Mouse (Mus musculus) CH12.LX (cell line): ENCODE results near the gene Pld3. TPM values are rescaled to one million over a fixed set of nuclear protein-coding genes. Genes with fewer than 3 reads are reported as not detected.

Experiments used
- DNase-seq: peaks from one replicate; pipeline ENCODE4 v3.0.0-alpha.2; 2013; ENCODE audit errors: extremely low read depth
- H3K27ac ChIP-seq: 2 replicates; pipeline ENCODE4 v1.5.1; 2012; ENCODE audit warnings: low read depth, mild to moderate bottlenecking, control low read depth, moderate library complexity; ENCODE audit not compliant: insufficient read depth
- H3K27me3 ChIP-seq: replicated peaks from 2 replicates; pipeline ENCODE3; 2012; ENCODE audit warnings: inconsistent platforms
- H3K36me3 ChIP-seq, 2 experiments: replicated peaks in 1 of 2; 2 replicates each; pipeline versions ENCODE3 to v1.6.1; 2012; ENCODE audit warnings: inconsistent platforms in 1 of 2, low read length in 1 of 2, mild to moderate bottlenecking in 1 of 2, mixed read lengths in 1 of 2, moderate library complexity in 1 of 2; ENCODE audit not compliant: control insufficient read depth in 1 of 2, insufficient read depth in 1 of 2
- H3K4me1 ChIP-seq, 2 experiments: 2 replicates each; pipeline ENCODE4 v1.6.1; 2012; ENCODE audit warnings: inconsistent platforms in 1 of 2, moderate library complexity in 1 of 2; ENCODE audit not compliant: insufficient read depth in 2 of 2, control insufficient read depth in 1 of 2
- H3K4me2 ChIP-seq: 2 replicates; pipeline ENCODE4 v1.6.1; 2012; ENCODE audit warnings: low read depth, mild to moderate bottlenecking, control low read depth; ENCODE audit not compliant: poor library complexity, insufficient read depth, severe bottlenecking
- H3K4me3 ChIP-seq, 3 experiments: fragments of 150-350 bp in 1 of 3; sonication (generic) in 1 of 3; replicated peaks in 1 of 3; 2 replicates each; pipeline versions ENCODE3 to v1.5.1; 2011 to 2012; ENCODE audit warnings: low read depth in 2 of 3, low read length in 2 of 3, mild to moderate bottlenecking in 2 of 3, moderate library complexity in 2 of 3, control low read depth in 1 of 3, improper control_type of control experiment in 1 of 3, inconsistent platforms in 1 of 3, mixed read lengths in 1 of 3; ENCODE audit not compliant: poor library complexity in 1 of 3
- H3K79me2 ChIP-seq: replicated peaks from 2 replicates; pipeline ENCODE4 v1.6.1; 2012; ENCODE audit warnings: mild to moderate bottlenecking, moderate library complexity; ENCODE audit not compliant: control insufficient read depth, poor library complexity, insufficient read depth, severe bottlenecking; ENCODE audit errors: extremely low read depth
- H3K9ac ChIP-seq: 2 replicates; pipeline ENCODE4 v1.6.1; 2012; ENCODE audit warnings: low read depth, mild to moderate bottlenecking, control low read depth, moderate library complexity; ENCODE audit not compliant: insufficient read depth
- H3K9me3 ChIP-seq: replicated peaks from 2 replicates; pipeline ENCODE3; 2012; ENCODE audit warnings: low read length, inconsistent platforms, mixed read lengths
- BHLHE40 ChIP-seq: IDR thresholded peaks from 2 replicates; pipeline ENCODE4 v1.6.1; 2011; ENCODE audit warnings: mild to moderate bottlenecking, low read depth, low read length, improper control_type of control experiment
- CHD2 ChIP-seq: IDR thresholded peaks from 2 replicates; pipeline ENCODE4 v1.6.1; 2011; ENCODE audit warnings: low read length, improper control_type of control experiment
- CTCF ChIP-seq, 2 experiments: IDR thresholded peaks in 1 of 2; conservative IDR thresholded peaks in 1 of 2; 2 replicates each; pipeline ENCODE4 v1.5.1; 2011 to 2012; ENCODE audit warnings: low read depth in 2 of 2, low read length in 2 of 2, improper control_type of control experiment in 1 of 2, inconsistent platforms in 1 of 2, mild to moderate bottlenecking in 1 of 2, moderate library complexity in 1 of 2
- E2F4 ChIP-seq: IDR thresholded peaks from 2 replicates; pipeline ENCODE4 v1.6.1; 2011; ENCODE audit warnings: low read depth, low read length, improper control_type of control experiment; ENCODE audit not compliant: insufficient replicate concordance
- ELF1 ChIP-seq: IDR thresholded peaks from 2 replicates; pipeline ENCODE4 v1.6.1; 2014; ENCODE audit warnings: low read depth, mild to moderate bottlenecking, inconsistent platforms, low read length, improper control_type of control experiment
- EP300 ChIP-seq: IDR thresholded peaks from 2 replicates; pipeline ENCODE4 v1.6.1; 2011; ENCODE audit warnings: low read length, improper control_type of control experiment
- ETS1 ChIP-seq: conservative IDR thresholded peaks from 2 replicates; pipeline ENCODE4 v1.6.1; 2012; ENCODE audit warnings: low read depth, mild to moderate bottlenecking, inconsistent platforms, low read length, improper control_type of control experiment, moderate library complexity
- GABPA ChIP-seq: IDR thresholded peaks from 2 replicates; pipeline ENCODE4 v1.6.1; 2012; ENCODE audit warnings: low read depth, low read length, improper control_type of control experiment, inconsistent platforms; ENCODE audit not compliant: insufficient replicate concordance
- HCFC1 ChIP-seq: IDR thresholded peaks from 2 replicates; pipeline ENCODE4 v1.6.1; 2012; ENCODE audit warnings: low read depth, mild to moderate bottlenecking, inconsistent platforms, low read length, improper control_type of control experiment
- IRF4 ChIP-seq: IDR thresholded peaks from 2 replicates; pipeline ENCODE4 v1.6.1; 2014; ENCODE audit warnings: low read depth, mild to moderate bottlenecking, inconsistent platforms, low read length, improper control_type of control experiment
- JUN ChIP-seq: IDR thresholded peaks from 2 replicates; pipeline ENCODE4 v1.6.1; 2011; ENCODE audit warnings: low read depth, mild to moderate bottlenecking, low read length, improper control_type of control experiment, moderate library complexity; ENCODE audit not compliant: insufficient read depth
- MAFK ChIP-seq: IDR thresholded peaks from 2 replicates; pipeline ENCODE4 v1.6.1; 2011; ENCODE audit warnings: low read length, improper control_type of control experiment; ENCODE audit not compliant: insufficient replicate concordance
- MAX ChIP-seq: IDR thresholded peaks from 2 replicates; pipeline ENCODE4 v1.6.1; 2011; ENCODE audit warnings: low read length, improper control_type of control experiment
- MAZ ChIP-seq: IDR thresholded peaks from 2 replicates; pipeline ENCODE4 v1.6.1; 2012; ENCODE audit warnings: low read depth, mild to moderate bottlenecking, inconsistent platforms, low read length, improper control_type of control experiment, moderate library complexity
- MYC ChIP-seq: IDR thresholded peaks from 2 replicates; pipeline ENCODE4 v1.6.1; 2011; ENCODE audit warnings: low read depth, mild to moderate bottlenecking, improper control_type of control experiment, low read length
- NELFE ChIP-seq: IDR thresholded peaks from 2 replicates; pipeline ENCODE4 v1.6.1; 2011; ENCODE audit warnings: low read depth, low read length, improper control_type of control experiment
- NRF1 ChIP-seq: IDR thresholded peaks from 2 replicates; pipeline ENCODE4 v1.6.1; 2014; ENCODE audit warnings: low read depth, mild to moderate bottlenecking, inconsistent platforms, low read length, improper control_type of control experiment, moderate library complexity
- PAX5 ChIP-seq: IDR thresholded peaks from 2 replicates; pipeline ENCODE4 v1.6.1; 2012; ENCODE audit warnings: low read length, inconsistent platforms, mixed read lengths
- POLR2A ChIP-seq: IDR thresholded peaks from 2 replicates; pipeline ENCODE4 v1.6.1; 2011; ENCODE audit warnings: low read depth, mild to moderate bottlenecking, improper control_type of control experiment, low read length
- POLR2AphosphoS2 ChIP-seq: IDR thresholded peaks from 2 replicates; pipeline ENCODE4 v1.6.1; 2011; ENCODE audit warnings: low read depth, low read length, improper control_type of control experiment
- RAD21 ChIP-seq: IDR thresholded peaks from 2 replicates; pipeline ENCODE4 v1.6.1; 2011; ENCODE audit warnings: low read depth, mild to moderate bottlenecking, low read length, improper control_type of control experiment, moderate library complexity
- RCOR1 ChIP-seq: conservative IDR thresholded peaks from 2 replicates; pipeline ENCODE4 v1.6.1; 2012; ENCODE audit warnings: low read depth, mild to moderate bottlenecking, inconsistent platforms, low read length, improper control_type of control experiment
- SIN3A ChIP-seq: IDR thresholded peaks from 2 replicates; pipeline ENCODE4 v1.6.1; 2012; ENCODE audit warnings: low read length, improper control_type of control experiment, inconsistent platforms
- SMC3 ChIP-seq: IDR thresholded peaks from 2 replicates; pipeline ENCODE4 v1.6.1; 2011; ENCODE audit warnings: low read depth, low read length, improper control_type of control experiment
- TCF12 ChIP-seq: IDR thresholded peaks from 2 replicates; pipeline ENCODE4 v1.6.1; 2014; ENCODE audit warnings: low read depth, mild to moderate bottlenecking, inconsistent platforms, low read length, improper control_type of control experiment
- UBTF ChIP-seq: IDR thresholded peaks from 2 replicates; pipeline ENCODE4 v1.6.1; 2012; ENCODE audit warnings: low read depth, mild to moderate bottlenecking, inconsistent platforms, low read length, improper control_type of control experiment, moderate library complexity
- USF1 ChIP-seq: IDR thresholded peaks from 2 replicates; pipeline ENCODE4 v1.6.1; 2014; ENCODE audit warnings: low read depth, mild to moderate bottlenecking, inconsistent platforms, low read length, improper control_type of control experiment
- USF2 ChIP-seq: conservative IDR thresholded peaks from 2 replicates; pipeline ENCODE4 v1.6.1; 2011; ENCODE audit warnings: low read depth, low read length, improper control_type of control experiment
- ZKSCAN1 ChIP-seq: IDR thresholded peaks from 2 replicates; pipeline ENCODE4 v1.6.1; 2012; ENCODE audit warnings: low read depth, inconsistent platforms, low read length, improper control_type of control experiment, borderline replicate concordance
- ZMIZ1 ChIP-seq: IDR thresholded peaks from 2 replicates; pipeline ENCODE4 v1.6.1; 2012; ENCODE audit warnings: low read depth, mild to moderate bottlenecking, inconsistent platforms, low read length, improper control_type of control experiment
- dilution Hi-C: fragments of 300-500 bp; cut with MboI; formaldehyde crosslinking; loops from 2 replicates; pipeline ENCODE4 v1.14.3; 2020; ENCODE audit warnings: low sequenced_read_pairs; ENCODE audit not compliant: extremely low pct_unique_long_range_greater_than_20kb, extremely low pct_ligation_motif_present
- in situ Hi-C: fragments of 300-500 bp; cut with MboI; formaldehyde crosslinking; loops from 3 replicates; pipeline ENCODE4 v1.14.3; 2019; ENCODE audit warnings: low sequenced_read_pairs, low pct_ligation_motif_present, low pct_unique_long_range_greater_than_20kb, mixed read lengths
- polyA plus RNA-seq: library from polyadenylated mRNA; unstranded; fragments of >175 nt; gene quantifications from 2 replicates; pipeline ENCODE4 v1.2.1, GENCODE M21; 2012; ENCODE audit warnings: low read depth; ENCODE audit not compliant: insufficient read length
- total RNA-seq, 2 experiments: library from RNA; depleted of rRNA; stranded (reverse); fragments of 300-350 nt in 1 of 2; fragments of >200 nt in 1 of 2; gene quantifications; 2 replicates each; pipeline ENCODE4 v1.2.3; 2012 to 2014

The Pld3 gene
- total and polyA plus RNA-seq, 3 experiments: 6.0 to 21.1 (median 14.1) TPM

- in situ Hi-C loops: no loop called here
- Histone ChIP-seq H3K9me3 (no peaks in the 10 kb centered on the region), H3K27ac (no peak overlapping the region)
- TF ChIP-seq ETS1: no peak
- TF ChIP-seq USF2: no peak
- TF ChIP-seq CTCF (conservative IDR thresholded peaks at IDR 0.05 in 1 of 2, IDR thresholded peaks at IDR 0.05 in 1 of 2; ENCODE audit: low read depth in 2 of 2, low read length in 2 of 2): no peak
- TF ChIP-seq NELFE: no peak
- no peak for TF ChIP-seq RAD21
- no peak for TF ChIP-seq BHLHE40
- no peak for TF ChIP-seq IRF4
- TF ChIP-seq SMC3: no peak
- no peak for TF ChIP-seq SIN3A
- TF ChIP-seq ELF1: no peak
- no peak for TF ChIP-seq PAX5
- no peak for TF ChIP-seq GABPA
- no peak for TF ChIP-seq CHD2
- TF ChIP-seq JUN: no peak
- TF ChIP-seq HCFC1: no peak
- TF ChIP-seq ZMIZ1: no peak
- TF ChIP-seq POLR2A: no peak
- no peak for TF ChIP-seq UBTF
- TF ChIP-seq MYC: no peak
- TF ChIP-seq, all 38 proteins: peak for 0
- Histone ChIP-seq H3K36me3 (peaks cover 0 to 18% of the 10 kb centered on the region in 2 experiments), H3K79me2 (no peaks in the 10 kb centered on the region), H3K9ac (peak overlapping the region; percentile 7; the same call in 1 of the 2 replicates), H3K4me2 (peak overlapping the region; percentile 71; the same call in 1 of the 2 replicates), H3K27me3 (no peaks in the 10 kb centered on the region), H3K4me3 (peak overlapping the region in 1 of 3 experiments; percentile 12), H3K4me1 (peaks cover 0 to 10% of the 10 kb centered on the region in 2 experiments; a peak in 2 of 4 replicates)
- dilution Hi-C loops: no loop called here
- DNase-seq: no peak
Observed at GRCm38 (mm10) chr7:27543065-27543464, 10.0 kb downstream of the Pld3 start.

DNA sequence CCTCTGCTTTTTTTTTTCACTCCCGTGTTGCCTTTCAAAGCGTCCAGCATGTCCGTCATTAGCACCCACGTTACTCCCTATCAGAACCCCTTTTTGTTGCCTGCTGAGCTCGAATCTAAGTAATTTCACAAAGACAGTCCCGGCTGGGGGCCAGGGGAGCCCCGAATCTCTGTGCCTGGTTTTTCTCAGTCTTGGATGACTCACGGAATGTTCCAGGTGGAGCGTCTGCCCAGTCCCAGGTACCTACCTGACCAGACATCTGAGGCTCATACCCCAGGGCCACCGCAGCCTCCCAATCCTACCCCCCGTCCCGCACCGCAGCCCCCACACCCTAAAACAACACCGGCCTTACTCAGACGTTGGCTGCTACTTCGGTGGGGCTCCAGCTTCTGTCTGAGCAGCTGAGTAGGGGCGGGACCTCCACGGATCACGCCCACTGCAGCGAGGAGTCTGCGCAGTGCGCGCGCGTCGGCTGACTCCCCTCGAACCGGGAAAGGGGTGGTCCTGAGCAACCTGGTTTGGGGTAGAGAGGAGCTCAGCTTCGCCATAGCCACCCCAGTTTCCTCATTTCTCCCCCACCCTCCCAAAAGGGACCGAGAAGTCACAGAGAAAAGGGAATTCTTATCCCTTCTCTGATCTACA, 10.5 kb downstream of the Pld3 start:
- Histone ChIP-seq H3K4me2 (peak overlapping the region; percentile 71), H3K9ac (peak overlapping the region; percentile 7; the same call in 1 of the 2 replicates), H3K27ac (no peak overlapping the region), H3K4me1 (peaks cover 0 to 10% of the 10 kb centered on the region in 2 experiments; a peak in 2 of 4 replicates), H3K79me2 (no peaks in the 10 kb centered on the region), H3K9me3 (no peaks in the 10 kb centered on the region), H3K36me3 (peaks cover 0 to 21% of the 10 kb centered on the region in 2 experiments), H3K27me3 (no peaks in the 10 kb centered on the region), H3K4me3 (peak overlapping the region; percentile 18 to 50 (median 38))
- in situ Hi-C loops (no loop called here), dilution Hi-C loops (no loop called here)
- peak; percentile 29 for DNase-seq
- TF ChIP-seq GABPA: no peak
- TF ChIP-seq MAZ: no peak
- TF ChIP-seq POLR2AphosphoS2: no peak
- TF ChIP-seq PAX5: no peak
- TF ChIP-seq USF2: no peak
- TF ChIP-seq E2F4: no peak
- TF ChIP-seq ZKSCAN1: no peak
- TF ChIP-seq USF1: no peak
- no peak for TF ChIP-seq RCOR1
- TF ChIP-seq EP300: no peak
- TF ChIP-seq SIN3A: no peak
- no peak for TF ChIP-seq MAX
- no peak for TF ChIP-seq JUN
- TF ChIP-seq NRF1: peak; percentile 92
- no peak for TF ChIP-seq SMC3
- no peak for TF ChIP-seq UBTF
- no peak for TF ChIP-seq ETS1
- 0 out of 2 replicates have a peak, but pooled peaks have one; percentile 9 for TF ChIP-seq ELF1
- TF ChIP-seq ZMIZ1: no peak
- TF ChIP-seq TCF12: 0 out of 2 replicates have a peak, but pooled peaks have one; percentile 36
- no peak for TF ChIP-seq MAFK
- peak; percentile 19; the same call in 1 of the 2 replicates for TF ChIP-seq IRF4
